Mouse (Mus musculus): ENCODE measurements around the gene Kcnj1. TPM values are rescaled to one million over a fixed set of nuclear protein-coding genes. Genes with fewer than 3 reads are reported as not detected.

Gene Kcnj1
- not detected for polyA plus RNA-seq (2017; shearing (Covaris generic))

DNA sequence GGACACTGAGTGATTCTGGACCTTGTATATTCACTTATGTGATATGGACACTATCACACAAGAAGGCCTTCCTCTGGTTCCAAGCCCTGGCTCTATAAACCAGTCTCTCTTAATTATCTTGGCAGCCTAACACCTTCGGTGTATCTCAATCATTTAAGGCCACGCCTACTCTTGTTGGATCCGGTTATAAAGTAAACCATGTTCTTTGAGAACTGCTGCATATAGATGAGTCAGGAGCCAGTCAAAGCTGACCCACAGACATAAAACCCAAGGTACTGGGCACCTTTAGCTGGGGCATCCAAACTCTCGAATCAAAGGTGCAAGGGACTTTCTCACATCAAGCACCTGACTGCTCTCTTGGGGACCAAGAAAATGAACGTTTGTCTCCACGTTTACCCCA, at the start of gene Kcnj1:
Gene Kcnj1, plus strand, starts transcription at position 292 of the 400 bp plus-strand sequence.

GRCm38 (mm10) chr9:32344051-32344450, 28.2 kb upstream of the Kcnj1 start, which contains the start of gene Kcnj5:
Gene Kcnj5, minus strand, starts transcription at chr9:32344350.

Other genes with a start within 250 kb of the Kcnj1 start
- gene Kcnj5, start 28.1 kb upstream of the Kcnj1 start, polyA plus RNA-seq (2017; shearing (Covaris generic)) = not detected
- 89.9 TPM for gene Fli1, start 170.4 kb downstream of the Kcnj1 start, polyA plus RNA-seq (2017; shearing (Covaris generic))

All from activated CD4-positive, CD25-positive, alpha-beta regulatory T cell, adult 9 weeks (primary cell).